Mouse (Mus musculus): Measurements from ENCODE around the gene Jph2.

- TF ChIP-seq MAX (IDR thresholded peaks at IDR 0.05) (no peak), CTCF (IDR thresholded peaks at IDR 0.05; ENCODE audit: control insufficient read depth, insufficient read depth, insufficient read length) (no peak), USF1 (IDR thresholded peaks at IDR 0.05; ENCODE audit: low read depth) (no peak), CEBPB (IDR thresholded peaks at IDR 0.05; ENCODE audit: low read depth) (no peak), MYOD1 (IDR thresholded peaks at IDR 0.05; ENCODE audit: control insufficient read depth, insufficient read length, low read depth) (no peak), MYOG (IDR thresholded peaks at IDR 0.05; ENCODE audit: control insufficient read depth, extremely low read depth, insufficient read length) (no peak), FOSL1 (IDR thresholded peaks at IDR 0.05; ENCODE audit: insufficient read depth, low read length, poor library complexity, severe bottlenecking) (no peak)
Observed at GRCm38 (mm10) chr2:163397071-163397470, 722 bp downstream of the Jph2 start.

All from C2C12 (cell line).